In genomic region chr14:103653800-103654199, GRCm38 (mm10) we compare ENCODE assay signal across 11 mouse cellular contexts. TPM values are rescaled to one million over a fixed set of nuclear protein-coding genes. Genes with fewer than 3 reads are reported as not detected.
DNase-seq lines count a peak whose midpoint lies in the region; ATAC-seq and TF ChIP-seq lines count a peak whose summit lies in the region.
"Had no signal": no experiment of that assay in that cellular context is flagged by ENCODE, and none has a peak within 500 bp of the region (broad histone marks: within the 10 kb centered on the region; RNA-seq: fewer than 3 reads in every experiment).

No protein-coding gene starts in this region.

- intact Hi-C loops in heart, postnatal 10 days (cut with DNase I): no loop called here

- peak overlapping the region; percentile 90 for H3K4me3 ChIP-seq in layer of hippocampus, adult 2 months
- H3K4me3 ChIP-seq in CH12.LX (replicated peaks in 1 of 3; ENCODE audit: low read depth in 2 of 3, low read length in 2 of 3, poor library complexity in 1 of 3): peak overlapping the region; percentile 53 to 73 (median 58)
- H3K4me3 ChIP-seq in intestine, embryonic 16.5 days (ENCODE audit: low read length): peak overlapping the region; percentile 17
- H3K4me3 ChIP-seq: heart, embryonic 10.5 days had no signal

- TF ChIP-seq POLR2A in CH12.LX (IDR thresholded peaks at IDR 0.05; ENCODE audit: low read depth, low read length): no peak

- H3K9ac ChIP-seq in CH12.LX (ENCODE audit: insufficient read depth, low read depth): peak overlapping the region; percentile 79
- H3K9ac ChIP-seq in intestine, embryonic 16.5 days (ENCODE audit: low read depth, low read length): no peak overlapping the region

- WGBS in intestine, embryonic 16.5 days: 61% methylated on average over 5 of the region's 5 CpGs

- in situ Hi-C loops in CH12.LX (cut with MboI; ENCODE audit: low pct_ligation_motif_present, low pct_unique_long_range_greater_than_20kb, low sequenced_read_pairs): no loop called here

- H3K27me3 ChIP-seq in CH12.LX (replicated peaks): no peaks in the 10 kb centered on the region
- 0 out of 2 replicates have a peak, but pooled peaks cover 9% of the 10 kb centered on the region for H3K27me3 ChIP-seq in intestine, embryonic 16.5 days (replicated peaks; ENCODE audit: control insufficient read depth, insufficient read depth, low read length)

- H3K4me1 ChIP-seq in CH12.LX (ENCODE audit: control insufficient read depth in 1 of 2, insufficient read depth in 2 of 2): peaks cover 5 to 46% of the 10 kb centered on the region in 2 experiments; a peak in 3 of 4 replicates
- H3K4me1 ChIP-seq in intestine, embryonic 16.5 days (ENCODE audit: control insufficient read depth, insufficient read depth, low read length): peaks cover 3% of the 10 kb centered on the region; the same call in 1 of the 2 replicates

- ATAC-seq in intestine, embryonic 16.5 days: no peak

- peak overlapping the region; percentile 33; the same call in 1 of the 2 replicates for H3K27ac ChIP-seq in layer of hippocampus, adult 2 months
- H3K27ac ChIP-seq in CH12.LX (ENCODE audit: insufficient read depth, low read depth): peak overlapping the region; percentile 20
- H3K27ac ChIP-seq in intestine, embryonic 16.5 days (ENCODE audit: low read length): no peak overlapping the region
- H3K27ac ChIP-seq: heart, embryonic 10.5 days had no signal

- no peaks in the 10 kb centered on the region for H3K9me3 ChIP-seq in CH12.LX (replicated peaks; ENCODE audit: low read length)
- no peaks in the 10 kb centered on the region for H3K9me3 ChIP-seq in intestine, embryonic 16.5 days (ENCODE audit: control insufficient read depth, low read length)
- H3K9me3 ChIP-seq: heart, embryonic 10.5 days had no signal

- peak overlapping the region; percentile 92 for H3K4me2 ChIP-seq in CH12.LX (ENCODE audit: insufficient read depth, low read depth, poor library complexity, severe bottlenecking)
- H3K4me2 ChIP-seq in intestine, embryonic 16.5 days (ENCODE audit: low read depth, low read length): peak overlapping the region; percentile 45

- no peak for TF ChIP-seq EP300 in CH12.LX (IDR thresholded peaks at IDR 0.05; ENCODE audit: low read length)

- dilution Hi-C loops in CH12.LX (cut with MboI; ENCODE audit: extremely low pct_ligation_motif_present, extremely low pct_unique_long_range_greater_than_20kb, low sequenced_read_pairs): no loop called here

- peaks cover 33% of the 10 kb centered on the region for H3K79me2 ChIP-seq in CH12.LX (replicated peaks; ENCODE audit: control insufficient read depth, extremely low read depth, insufficient read depth, poor library complexity, severe bottlenecking)

- TF ChIP-seq CTCF in layer of hippocampus, adult 2 months (conservative IDR thresholded peaks at IDR 0.05): no peak
- TF ChIP-seq CTCF in CH12.LX (conservative IDR thresholded peaks at IDR 0.05 in 1 of 2, IDR thresholded peaks at IDR 0.05 in 1 of 2; ENCODE audit: low read depth in 2 of 2, low read length in 2 of 2): no peak

- peaks cover 7 to 15% of the 10 kb centered on the region in 2 experiments for H3K36me3 ChIP-seq in CH12.LX (replicated peaks in 1 of 2; ENCODE audit: control insufficient read depth in 1 of 2, insufficient read depth in 1 of 2, low read length in 1 of 2)
- no peaks in the 10 kb centered on the region for H3K36me3 ChIP-seq in intestine, embryonic 16.5 days (ENCODE audit: control insufficient read depth, insufficient read depth, low read length)
- H3K36me3 ChIP-seq: heart, embryonic 10.5 days had no signal

- DNase-seq in layer of hippocampus, adult 2 months (ENCODE audit: low spot score in 2 of 2): no peak
- DNase-seq in layer of hippocampus, adult 9-10 months (ENCODE audit: low spot score): no peak
- DNase-seq in 416B (ENCODE audit: low read depth) (peak; percentile 55), CH12.LX (ENCODE audit: extremely low read depth) (peak; percentile 37)
- no peak for DNase-seq in urinary bladder, postnatal 25 days (ENCODE audit: low spot score)
- DNase-seq in ovary, adult 18-20 months (ENCODE audit: low spot score): no peak
- DNase-seq in heart, postnatal 10 days: no peak
- DNase-seq: adrenal gland, postnatal 36 days; lung, postnatal 10 days had no signal

- no peak for TF ChIP-seq RAD21 in CH12.LX (IDR thresholded peaks at IDR 0.05; ENCODE audit: low read depth, low read length)

TF ChIP-seq in CH12.LX, 34 proteins besides CTCF, POLR2A, EP300 and RAD21:
- TF ChIP-seq SIN3A (IDR thresholded peaks at IDR 0.05; ENCODE audit: low read length) (peak; percentile 49; the same call in 1 of the 2 replicates), IRF4 (IDR thresholded peaks at IDR 0.05; ENCODE audit: low read depth, low read length) (peak; percentile 69; the same call in 1 of the 2 replicates), CHD1 (IDR thresholded peaks at IDR 0.05; ENCODE audit: low read depth, low read length) (0 out of 2 replicates have a peak, but pooled peaks have one; percentile 28), MXI1 (IDR thresholded peaks at IDR 0.05; ENCODE audit: low read depth, low read length) (peak; percentile 84), MAX (IDR thresholded peaks at IDR 0.05; ENCODE audit: low read length) (peak; percentile 44; the same call in 1 of the 2 replicates), HCFC1 (IDR thresholded peaks at IDR 0.05; ENCODE audit: low read depth, low read length) (no peak), MEF2A (IDR thresholded peaks at IDR 0.05; ENCODE audit: borderline replicate concordance, low read depth, low read length) (no peak; the same call in 1 of the 2 replicates), MYC (IDR thresholded peaks at IDR 0.05; ENCODE audit: low read depth, low read length) (peak; percentile 56; the same call in 1 of the 2 replicates), ETS1 (conservative IDR thresholded peaks at IDR 0.05; ENCODE audit: low read depth, low read length) (peak; percentile 55)

RNA-seq across cellular contexts. Expression of gene Slain1, which starts 3.8 kb away (rescaled TPM):
- 10 to 100 TPM; 49.9 to 53.7 TPM for total RNA-seq in layer of hippocampus, adult 2 months (2021)
- 13.1 and 15.0 TPM in 2 replicates for total RNA-seq in CH12.LX (2012; rRNA removed)
- total RNA-seq in CH12.LX (2014; rRNA removed): 14.8 and 15.9 TPM in 2 replicates
- 8.2 and 13.6 TPM in 2 replicates for polyA plus RNA-seq in CH12.LX (2012; ENCODE audit: insufficient read length, low read depth)
- 0.57 and 0.71 TPM in 2 replicates for polyA plus RNA-seq in intestine, embryonic 16.5 days (2015; fragmentation: Nextera tagmentation; extraction: Ambion mirVana)
- total RNA-seq in heart, postnatal 10 days (2021): under 1 TPM; 0.12 to 0.38 TPM

Comparison
In these comparisons a context has a peak if more than half of its experiments do, and no peak if none do; other contexts are left out.
1. DNase-seq: peak in 416B (single experiment) and CH12.LX (single experiment); none in layer of hippocampus, adult 2 months (0 of 2), layer of hippocampus, adult 9-10 months (single experiment), urinary bladder, postnatal 25 days (single experiment), ovary, adult 18-20 months (single experiment) and heart, postnatal 10 days (0 of 2).
2. H3K4me3 ChIP-seq: peak in every context shown above with its lines; median percentile 90 in layer of hippocampus, adult 2 months; 58 in CH12.LX; 17 in intestine, embryonic 16.5 days.
3. RNA of gene Slain1, which starts 3.8 kb away (total RNA-seq): 49.9 to 53.7 TPM in layer of hippocampus, adult 2 months and 13.1 to 15.9 TPM in CH12.LX; 0.12 to 0.38 TPM in heart, postnatal 10 days; every median in the first group is over 10 times any median in the second.